Mouse (Mus musculus) heart, adult 2 months (tissue): Measurements from ENCODE around the gene St6galnac5. TPM values are rescaled to one million over a fixed set of nuclear protein-coding genes. Genes with fewer than 3 reads are reported as not detected.

ENCODE experiments used
- DNase-seq, 2 experiments: peaks; one replicate each; pipeline ENCODE4 v3.0.0; 2021
- H3K27ac ChIP-seq: fragments of 200-600 bp; 2 replicates; pipeline ENCODE4 v1.8.1; 2022
- H3K27me3 ChIP-seq: fragments of 200-500 bp; 2 replicates; pipeline ENCODE4 v1.6.1; 2012; ENCODE audit warnings: mild to moderate bottlenecking, low read length, inconsistent platforms, mixed read lengths; ENCODE audit not compliant: control insufficient read depth, insufficient read depth
- H3K36me3 ChIP-seq: fragments of 200-500 bp; 2 replicates; pipeline ENCODE4 v1.6.1; 2012; ENCODE audit warnings: low read length, inconsistent platforms; ENCODE audit not compliant: control insufficient read depth, insufficient read depth
- H3K4me1 ChIP-seq: fragments of 200-500 bp; 2 replicates; pipeline ENCODE4 v1.6.1; 2011; ENCODE audit warnings: low read length; ENCODE audit not compliant: control insufficient read depth, insufficient read depth
- H3K4me3 ChIP-seq: fragments of 200-600 bp; 2 replicates; pipeline ENCODE4 v1.8.1; 2022
- H3K79me2 ChIP-seq: fragments of 200-500 bp; replicated peaks from 2 replicates; pipeline ENCODE4 v1.6.1; 2012; ENCODE audit warnings: mild to moderate bottlenecking, inconsistent platforms, low read length, moderate library complexity, mixed read lengths; ENCODE audit not compliant: control insufficient read depth, insufficient read depth
- H3K9ac ChIP-seq: fragments of 200-500 bp; 2 replicates; pipeline ENCODE4 v1.6.1; 2012; ENCODE audit warnings: low read depth, mild to moderate bottlenecking, control low read depth, inconsistent platforms, low read length, mixed read lengths
- CTCF ChIP-seq: fragments of 200-600 bp; IDR thresholded peaks from 2 replicates; pipeline ENCODE4 v1.8.1; 2022; ENCODE audit warnings: antibody characterized with exemption, mild to moderate bottlenecking, moderate library complexity
- EP300 ChIP-seq: fragments of 200-500 bp; IDR thresholded peaks from 2 replicates; pipeline ENCODE4 v1.6.1; 2011; ENCODE audit warnings: low read depth, low read length, control low read depth; ENCODE audit not compliant: insufficient read depth
- POLR2A ChIP-seq: fragments of 200-500 bp; IDR thresholded peaks from 2 replicates; pipeline ENCODE4 v1.6.1; 2011; ENCODE audit warnings: mild to moderate bottlenecking, low read depth, low read length, control low read depth; ENCODE audit not compliant: insufficient read depth
- WGBS: fragments of 180-500 bp; shearing (Covaris S2); methylation state at CpG from one replicate; pipeline ENCODE4 v1.1.7; 2018; 5-methylcytosine and 5-hydroxymethylcytosine counted together
- intact Hi-C: fragments of 180-260 bp; cut with DNase I; formaldehyde crosslinking; loops from one replicate; pipeline ENCODE4 v1.15.1; 2025
- polyA plus RNA-seq: library from polyadenylated mRNA; depleted of rRNA; stranded (reverse); fragments of >200 nt; gene quantifications from 2 replicates; pipeline ENCODE4 v1.2.3, GENCODE M21; 2012
- total RNA-seq, 2 experiments: library from RNA; stranded (reverse); gene quantifications; 2 replicates each; pipeline ENCODE4 v1.2.3; 2021

The St6galnac5 gene
- total and polyA plus RNA-seq, 3 experiments, result 0.08 TPM; not detected in 2

GRCm38 (mm10) chr3:152931354-152931753 is 50.7 kb downstream of the St6galnac5 start:
- Histone ChIP-seq H3K36me3 (no peaks in the 10 kb centered on the region), H3K4me1 (no peaks in the 10 kb centered on the region; the same call in 1 of the 2 replicates), H3K79me2 (no peaks in the 10 kb centered on the region), H3K9ac (no peak overlapping the region), H3K4me3 (no peak overlapping the region), H3K27me3 (no peaks in the 10 kb centered on the region), H3K27ac (no peak overlapping the region)
- DNase-seq, result no peak
- WGBS, result 85% methylated on average over 3 of the region's 3 CpGs
- intact Hi-C loops, result no loop called here
- no peak for TF ChIP-seq CTCF
- no peak for TF ChIP-seq POLR2A
- TF ChIP-seq EP300, result no peak

DNA sequence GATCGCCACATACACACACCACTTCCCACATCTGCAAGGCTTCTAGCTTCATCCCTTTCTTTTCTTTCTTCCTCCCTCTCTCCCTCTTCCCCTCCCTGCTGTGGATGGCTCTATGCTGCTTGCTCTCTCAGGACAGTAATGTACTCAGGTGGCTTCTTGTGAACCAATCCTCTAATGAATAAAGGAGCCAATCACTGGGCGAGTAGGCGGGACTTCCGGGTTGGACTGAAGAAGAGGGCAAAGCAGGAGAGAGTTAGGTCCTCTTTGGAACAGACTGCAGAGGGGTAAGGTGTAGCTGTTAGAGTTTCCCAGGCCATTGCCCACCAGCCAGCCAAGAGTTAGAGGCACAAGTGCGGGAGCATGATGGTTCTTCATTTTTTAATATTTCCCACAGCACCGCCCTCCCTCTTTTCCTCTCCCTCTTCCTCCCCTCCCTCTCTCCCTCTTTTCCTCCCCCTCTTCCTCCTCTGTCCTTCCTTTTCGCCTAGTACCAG is 52.2 kb downstream of the St6galnac5 start:
- 85% methylated on average over 7 of the region's 7 CpGs for WGBS

DNA sequence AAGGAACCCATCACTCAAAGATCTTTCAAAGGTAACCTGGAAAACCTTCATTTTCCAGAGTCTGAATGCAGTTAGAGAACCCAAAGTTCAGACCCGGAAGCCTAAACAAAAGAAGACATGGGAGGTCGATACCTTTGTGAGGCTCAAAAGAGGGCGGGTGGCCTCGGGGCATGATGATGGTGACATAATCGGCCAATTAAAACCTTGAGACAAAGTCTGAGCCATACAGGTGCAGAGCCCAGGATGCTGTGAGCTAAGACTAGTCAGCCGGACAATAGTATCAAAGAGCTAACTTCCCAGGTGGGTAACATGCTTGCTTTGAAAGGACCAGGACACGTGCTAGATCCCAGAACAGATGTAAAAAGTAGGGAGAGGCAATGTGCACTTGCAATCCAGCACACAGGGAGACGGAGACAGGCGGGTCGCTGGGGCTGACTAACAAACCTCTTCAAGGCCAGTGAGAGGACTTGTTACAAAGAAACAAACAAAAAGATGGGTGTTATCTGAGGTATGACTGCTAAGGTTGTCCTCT is 52.7 kb downstream of the St6galnac5 start:
- Histone ChIP-seq H3K4me1 (no peaks in the 10 kb centered on the region; the same call in 1 of the 2 replicates), H3K4me3 (no peak overlapping the region), H3K9ac (no peak overlapping the region), H3K36me3 (no peaks in the 10 kb centered on the region), H3K79me2 (no peaks in the 10 kb centered on the region), H3K27ac (no peak overlapping the region), H3K27me3 (no peaks in the 10 kb centered on the region)
- intact Hi-C loops, result no loop called here
- no peak for DNase-seq
- 75% methylated on average over 10 of the region's 10 CpGs for WGBS
- TF ChIP-seq EP300 (no peak), CTCF (no peak), POLR2A (no peak)

More for the DNA sequence above, 52.2 kb downstream of the St6galnac5 start:
- Histone ChIP-seq H3K4me1 (no peaks in the 10 kb centered on the region; the same call in 1 of the 2 replicates), H3K36me3 (no peaks in the 10 kb centered on the region), H3K4me3 (no peak overlapping the region), H3K9ac (no peak overlapping the region), H3K79me2 (no peaks in the 10 kb centered on the region), H3K27ac (no peak overlapping the region), H3K27me3 (no peaks in the 10 kb centered on the region)
- no peak for DNase-seq
- no peak for TF ChIP-seq CTCF
- no peak for TF ChIP-seq EP300
- TF ChIP-seq POLR2A, result no peak
- intact Hi-C loops, result no loop called here

GRCm38 (mm10) chr3:152928287-152928975 is 53.6 kb downstream of the St6galnac5 start:
- Histone ChIP-seq H3K4me1 (no peaks in the 10 kb centered on the region; the same call in 1 of the 2 replicates), H3K27ac (no peak overlapping the region), H3K79me2 (no peaks in the 10 kb centered on the region), H3K4me3 (no peak overlapping the region), H3K27me3 (no peaks in the 10 kb centered on the region), H3K36me3 (no peaks in the 10 kb centered on the region), H3K9ac (no peak overlapping the region)
- WGBS, result 52% methylated on average over 13 of the region's 13 CpGs
- no peak for TF ChIP-seq EP300
- TF ChIP-seq POLR2A, result no peak
- no peak for TF ChIP-seq CTCF
- intact Hi-C loops, result no loop called here
- DNase-seq, result no peak

DNA sequence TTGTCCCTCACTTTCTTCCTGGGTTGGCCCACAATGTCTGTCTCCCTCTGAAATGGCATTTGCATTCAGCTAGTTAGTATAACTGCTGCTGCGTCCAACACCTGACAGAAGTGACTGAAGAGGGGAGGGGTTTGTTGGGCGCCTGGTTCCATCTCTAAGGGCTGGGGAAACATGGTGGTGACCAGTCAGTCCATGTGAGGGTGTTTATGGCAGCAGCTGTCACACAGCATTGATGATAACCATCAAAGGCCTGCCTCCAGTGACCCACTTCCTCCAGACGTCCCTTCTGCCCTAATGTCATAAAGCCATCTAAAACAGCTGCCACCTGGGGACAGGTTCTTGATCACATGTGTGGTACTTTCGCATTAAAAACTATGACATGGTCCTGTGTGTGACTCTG is 55.9 kb downstream of the St6galnac5 start:
- no peak for TF ChIP-seq EP300
- no peak for TF ChIP-seq CTCF
- TF ChIP-seq POLR2A, result no peak
- Histone ChIP-seq H3K4me1 (no peaks in the 10 kb centered on the region; the same call in 1 of the 2 replicates), H3K36me3 (no peaks in the 10 kb centered on the region), H3K79me2 (no peaks in the 10 kb centered on the region), H3K27ac (no peak overlapping the region), H3K27me3 (no peaks in the 10 kb centered on the region), H3K9ac (no peak overlapping the region), H3K4me3 (no peak overlapping the region)
- intact Hi-C loops, result no loop called here
- no peak for DNase-seq
- 56% methylated on average over 4 of the region's 4 CpGs for WGBS

GRCm38 (mm10) chr3:152925364-152925763 is 56.7 kb downstream of the St6galnac5 start:
- Histone ChIP-seq H3K79me2 (no peaks in the 10 kb centered on the region), H3K4me3 (no peak overlapping the region), H3K27ac (no peak overlapping the region), H3K9ac (no peak overlapping the region), H3K4me1 (no peaks in the 10 kb centered on the region; the same call in 1 of the 2 replicates), H3K27me3 (no peaks in the 10 kb centered on the region), H3K36me3 (no peaks in the 10 kb centered on the region)
- 76% methylated on average over 8 of the region's 8 CpGs for WGBS
- TF ChIP-seq CTCF, result no peak
- TF ChIP-seq POLR2A, result no peak
- no peak for TF ChIP-seq EP300
- DNase-seq, result no peak
- intact Hi-C loops, result no loop called here
